Mouse (Mus musculus) forebrain, postnatal 0 days (tissue): Measurements from ENCODE around the gene Gif. TPM values are rescaled to one million over a fixed set of nuclear protein-coding genes. Genes with fewer than 3 reads are reported as not detected.

Source experiments
- ATAC-seq: fragments of 200-750 bp; cut with Nextera tagmentation; 2 replicates; pipeline ENCODE4 v1.8.0; 2017; ENCODE audit warnings: mild to moderate bottlenecking, moderate library complexity
- DNase-seq: peaks from one replicate; pipeline ENCODE4 v3.0.0-alpha.2; 2015
- H3K27ac ChIP-seq: fragments of 300-500 bp; sonication (generic); 2 replicates; pipeline ENCODE4 v1.5.1; 2014; ENCODE audit warnings: low read depth, mild to moderate bottlenecking, antibody characterized with exemption, low read length, moderate library complexity, mixed read lengths
- H3K27me3 ChIP-seq: fragments of 300-500 bp; sonication (generic); 2 replicates; pipeline ENCODE4 v1.6.1; 2014; ENCODE audit warnings: mild to moderate bottlenecking, low read length, mixed read lengths; ENCODE audit not compliant: insufficient read depth
- H3K36me3 ChIP-seq: fragments of 300-500 bp; sonication (generic); 2 replicates; pipeline ENCODE4 v1.6.1; 2014; ENCODE audit warnings: mild to moderate bottlenecking, moderate library complexity; ENCODE audit not compliant: insufficient read depth
- H3K4me1 ChIP-seq: fragments of 300-500 bp; sonication (generic); 2 replicates; pipeline ENCODE4 v1.6.1; 2014; ENCODE audit warnings: antibody characterized with exemption; ENCODE audit not compliant: insufficient read depth
- H3K4me2 ChIP-seq: fragments of 300-500 bp; sonication (generic); 2 replicates; pipeline ENCODE4 v1.6.1; 2014; ENCODE audit warnings: low read depth, mild to moderate bottlenecking, moderate library complexity
- H3K4me3 ChIP-seq: fragments of 300-500 bp; sonication (generic); 2 replicates; pipeline ENCODE4 v1.5.1; 2014; ENCODE audit warnings: low read depth, low read length, mixed read lengths
- H3K9ac ChIP-seq: fragments of 300-500 bp; sonication (generic); 2 replicates; pipeline ENCODE4 v1.6.1; 2014; ENCODE audit warnings: mild to moderate bottlenecking
- H3K9me3 ChIP-seq: fragments of 300-500 bp; sonication (generic); 2 replicates; pipeline ENCODE4 v1.6.1; 2016; ENCODE audit warnings: low read length
- CTCF ChIP-seq: sonication (generic); IDR thresholded peaks from 2 replicates; pipeline ENCODE4 v1.5.1; 2016; ENCODE audit warnings: antibody characterized with exemption, control low read depth, low read depth
- WGBS: fragments of 180-500 bp; shearing (Covaris S2); extraction: QIAGEN DNeasy Blood & Tissue Kit; methylation state at CpG from one replicate; pipeline ENCODE4 v1.1.7; 2014; 5-methylcytosine and 5-hydroxymethylcytosine counted together
- polyA plus RNA-seq: library from polyadenylated mRNA; unstranded; fragments of >200 nt; fragmentation: Nextera tagmentation; extraction: Ambion mirVana; gene quantifications from 2 replicates; pipeline ENCODE4 v1.2.1, GENCODE M21; 2015
- total RNA-seq: library from RNA; depleted of rRNA; stranded (reverse); fragments of >200 nt; gene quantifications from 2 replicates; pipeline ENCODE4 v1.2.3, GENCODE M21; 2014

The Gif gene
- total and polyA plus RNA-seq, 2 experiments from 2014 or later, result not detected

- Histone ChIP-seq H3K9me3 (no peaks in the 10 kb centered on the region), H3K4me1 (no peaks in the 10 kb centered on the region), H3K27me3 (no peaks in the 10 kb centered on the region), H3K27ac (no peak overlapping the region), H3K36me3 (no peaks in the 10 kb centered on the region), H3K4me3 (no peak overlapping the region), H3K4me2 (no peak overlapping the region), H3K9ac (no peak overlapping the region)
- ATAC-seq (no peak), DNase-seq (no peak)
- 80% methylated on average over 1 of the region's 1 CpGs for WGBS
- TF ChIP-seq CTCF, result no peak
Measured at GRCm38 (mm10) chr19:11730278-11730677, 17.1 kb upstream of the Gif start.

- no peak for DNase-seq
- 64% methylated on average over 1 of the region's 1 CpGs for WGBS
- H3K4me2 ChIP-seq, result no peak overlapping the region
- no peak overlapping the region for H3K4me3 ChIP-seq
- no peak overlapping the region for H3K9ac ChIP-seq
- no peak for ATAC-seq
- no peak for TF ChIP-seq CTCF
- H3K9me3 ChIP-seq, result no peaks in the 10 kb centered on the region
- H3K27ac ChIP-seq, result no peak overlapping the region
- H3K36me3 ChIP-seq, result no peaks in the 10 kb centered on the region
- no peaks in the 10 kb centered on the region for H3K4me1 ChIP-seq
- no peaks in the 10 kb centered on the region for H3K27me3 ChIP-seq
Measured at GRCm38 (mm10) chr19:11736455-11736854, 10.9 kb upstream of the Gif start.

GRCm38 (mm10) chr19:11745680-11746079 lies 1.7 kb upstream of the Gif start:
- no peaks in the 10 kb centered on the region for H3K36me3 ChIP-seq
- H3K4me2 ChIP-seq, result no peak overlapping the region
- ATAC-seq (no peak), DNase-seq (no peak)
- H3K4me1 ChIP-seq, result no peaks in the 10 kb centered on the region
- no peak overlapping the region for H3K27ac ChIP-seq
- H3K9me3 ChIP-seq, result no peaks in the 10 kb centered on the region
- H3K27me3 ChIP-seq, result no peaks in the 10 kb centered on the region
- no peak overlapping the region for H3K9ac ChIP-seq
- no peak overlapping the region for H3K4me3 ChIP-seq
- no peak for TF ChIP-seq CTCF

GRCm38 (mm10) chr19:11765059-11765458 lies 17.7 kb downstream of the Gif start:
- Histone ChIP-seq H3K27me3 (no peaks in the 10 kb centered on the region), H3K9me3 (no peaks in the 10 kb centered on the region), H3K4me1 (no peaks in the 10 kb centered on the region), H3K36me3 (no peaks in the 10 kb centered on the region), H3K27ac (no peak overlapping the region), H3K4me3 (no peak overlapping the region), H3K4me2 (no peak overlapping the region), H3K9ac (no peak overlapping the region)
- 85% methylated on average over 3 of the region's 3 CpGs for WGBS
- no peak for ATAC-seq
- DNase-seq, result no peak
- TF ChIP-seq CTCF, result no peak

GRCm38 (mm10) chr19:11766413-11766812 lies 19.1 kb downstream of the Gif start:
- no peak overlapping the region for H3K4me3 ChIP-seq
- no peaks in the 10 kb centered on the region for H3K4me1 ChIP-seq
- H3K9me3 ChIP-seq, result no peaks in the 10 kb centered on the region
- WGBS, result 74% methylated on average over 4 of the region's 4 CpGs
- no peak overlapping the region for H3K9ac ChIP-seq
- TF ChIP-seq CTCF, result no peak
- H3K27ac ChIP-seq, result no peak overlapping the region
- H3K36me3 ChIP-seq, result no peaks in the 10 kb centered on the region
- H3K27me3 ChIP-seq, result no peaks in the 10 kb centered on the region
- no peak for DNase-seq
- no peak overlapping the region for H3K4me2 ChIP-seq
- ATAC-seq, result no peak

- H3K4me2 ChIP-seq, result no peak overlapping the region
- H3K9ac ChIP-seq, result no peak overlapping the region
- ATAC-seq (no peak), DNase-seq (peak; percentile 59)
- H3K9me3 ChIP-seq, result no peaks in the 10 kb centered on the region
- H3K4me1 ChIP-seq, result no peaks in the 10 kb centered on the region
- H3K27me3 ChIP-seq, result no peaks in the 10 kb centered on the region
- no peak overlapping the region for H3K4me3 ChIP-seq
- peak; percentile 81 for TF ChIP-seq CTCF
- WGBS, result 15% methylated on average over 3 of the region's 3 CpGs
- H3K36me3 ChIP-seq, result 0 out of 2 replicates have a peak, but pooled peaks cover 3% of the 10 kb centered on the region
- no peak overlapping the region for H3K27ac ChIP-seq
Measured at GRCm38 (mm10) chr19:11768163-11768562, 20.8 kb downstream of the Gif start.

GRCm38 (mm10) chr19:11769257-11769920 lies 22.0 kb downstream of the Gif start:
- Histone ChIP-seq H3K36me3 (peaks cover 14% of the 10 kb centered on the region), H3K9ac (no peak overlapping the region), H3K27ac (no peak overlapping the region), H3K4me3 (no peak overlapping the region; the same call in 1 of the 2 replicates), H3K4me1 (no peaks in the 10 kb centered on the region), H3K27me3 (no peaks in the 10 kb centered on the region), H3K4me2 (peak overlapping the region; percentile 74), H3K9me3 (no peaks in the 10 kb centered on the region)
- no peak for TF ChIP-seq CTCF
- ATAC-seq (no peak), DNase-seq (no peak)
- WGBS, result 90% methylated on average over 5 of the region's 5 CpGs
